9 mouse cellular contexts compared by ENCODE assay signal in the genomic region with DNA sequence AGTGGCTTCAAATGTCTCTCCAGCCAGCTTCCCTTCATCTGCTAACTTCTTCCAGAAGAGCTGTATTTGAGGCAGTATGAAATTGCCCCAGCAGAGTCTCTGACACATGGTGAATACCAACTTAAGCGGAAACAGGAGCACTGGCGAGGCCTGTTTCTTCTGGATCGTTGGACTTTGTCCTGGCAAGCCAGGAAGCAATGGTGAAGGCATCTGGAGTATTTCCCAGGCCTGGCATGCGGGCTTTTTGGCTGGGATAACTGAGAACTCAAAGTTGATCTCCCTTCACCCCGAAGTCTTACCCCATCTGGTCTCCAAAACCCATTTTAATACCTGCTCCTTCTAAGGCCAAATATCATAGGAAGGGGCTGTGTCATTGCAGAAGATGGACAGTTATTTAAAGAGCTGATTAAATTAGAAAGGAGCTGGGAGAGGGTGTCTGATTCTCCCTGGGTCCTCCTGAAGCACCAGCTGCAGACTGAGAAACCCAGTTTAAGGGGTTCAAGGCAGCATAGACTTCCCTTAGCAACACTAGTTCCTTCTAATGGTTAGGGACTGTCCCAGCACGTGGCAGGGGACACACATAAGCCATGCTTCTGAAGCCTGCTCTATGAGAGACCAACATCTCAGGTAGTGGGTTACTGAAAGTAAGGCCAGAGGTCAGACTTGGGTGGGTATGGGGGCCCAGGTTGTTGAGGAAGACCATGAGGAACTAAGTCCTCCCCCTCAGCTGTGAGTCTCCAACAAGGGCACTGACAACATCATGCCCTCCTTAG.
A peak's percentile ranks its signal among the peaks of the same experiment; 100 is the strongest.
DNase-seq lines count a peak whose midpoint lies in the region; TF ChIP-seq lines count a peak whose summit lies in the region.
"Had no signal": no experiment of that assay in that cellular context is flagged by ENCODE, and none has a peak within 500 bp of the region (broad histone marks: within the 10 kb centered on the region; RNA-seq: fewer than 3 reads in every experiment).

No protein-coding gene starts in this region.

- no peak for TF ChIP-seq CTCF in gastrocnemius, adult 2 months (IDR thresholded peaks at IDR 0.05)

- peak overlapping the region; percentile 64 for H3K27ac ChIP-seq in gastrocnemius, adult 2 months
- H3K27ac ChIP-seq: limb, embryonic 13.5 days had no signal

- DNase-seq in gastrocnemius, adult 2 months, result peak; percentile 68
- no peak for DNase-seq in gastrocnemius, postnatal 4 days (ENCODE audit: low spot score in 2 of 2)
- peak; percentile 71 to 79 for DNase-seq in right cerebral cortex, postnatal 10 days (ENCODE audit: low spot score in 2 of 2)
- no peak for DNase-seq in right cerebral cortex, postnatal 25 days
- DNase-seq in gastrocnemius, postnatal 14 days, result peak; percentile 58
- peak; percentile 35 for DNase-seq in splenic B cell, adult 2 months (ENCODE audit: low read depth, low spot score)
- no peak for DNase-seq in thymus, postnatal 36 days
- DNase-seq in frontal cortex, postnatal 25 days (ENCODE audit: low spot score in 2 of 2), result no peak

- intact Hi-C loops in gastrocnemius, adult 2 months (cut with DNase I), result no loop called here
- intact Hi-C loops in gastrocnemius, postnatal 14 days (cut with DNase I; ENCODE audit: low total_unique reads), result no loop called here

- no peak overlapping the region for H3K4me3 ChIP-seq in gastrocnemius, adult 2 months
- H3K4me3 ChIP-seq: limb, embryonic 13.5 days had no signal

- peaks cover 2% of the 10 kb centered on the region; the same call in 1 of the 2 replicates for H3K36me3 ChIP-seq in splenic B cell, adult 2 months (ENCODE audit: control insufficient read depth, insufficient read depth, low read length, poor library complexity, severe bottlenecking)

- no peaks in the 10 kb centered on the region for H3K27me3 ChIP-seq in splenic B cell, adult 2 months (ENCODE audit: control insufficient read depth, insufficient read depth, low read length, poor library complexity, severe bottlenecking)
- H3K27me3 ChIP-seq: limb, embryonic 13.5 days had no signal

Comparison
In these comparisons a context has a peak if more than half of its experiments do, and no peak if none do; other contexts are left out.
1. DNase-seq: peak in gastrocnemius, adult 2 months (single experiment), right cerebral cortex, postnatal 10 days (2 of 2), gastrocnemius, postnatal 14 days (single experiment) and splenic B cell, adult 2 months (single experiment); none in gastrocnemius, postnatal 4 days (0 of 2), right cerebral cortex, postnatal 25 days (single experiment), thymus, postnatal 36 days (0 of 2) and frontal cortex, postnatal 25 days (0 of 2).